Mouse (Mus musculus): ENCODE measurements at regions not wholly inside any gene's neighbourhood (a gene's known extent, or its start where the extent isn't known, plus 50 kb on each side); places are given as distances from the start of the nearest gene placed in this dataset.

- DNase-seq, result no peak
Measured at GRCm38 (mm10) chr9:41556888-41557287, 395.4 kb upstream of the Ubash3b start.

GRCm38 (mm10) chr9:41545776-41546175, 384.3 kb upstream of the Ubash3b start:
- DNase-seq, result no peak

DNA sequence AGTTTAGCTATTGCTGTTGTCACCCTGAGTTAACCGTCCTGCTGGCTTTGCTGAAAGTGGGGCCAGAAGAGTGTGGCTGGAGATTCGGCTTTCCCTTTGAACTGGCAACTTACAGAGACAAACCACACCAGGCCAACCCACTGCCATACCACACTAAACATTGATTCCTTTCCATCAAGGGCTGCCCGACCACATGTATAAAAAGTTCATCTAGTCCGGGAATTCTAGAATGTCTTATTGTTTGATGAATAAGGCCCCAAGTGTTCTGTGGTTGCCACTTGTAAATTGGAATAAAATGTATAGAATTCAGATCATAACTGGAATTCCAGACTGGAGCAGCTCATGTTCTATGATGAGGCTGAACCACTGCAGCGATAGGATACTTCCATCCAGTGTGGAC, 381.0 kb upstream of the Ubash3b start:
- no peak for DNase-seq

GRCm38 (mm10) chr9:41541327-41541726, 379.8 kb upstream of the Ubash3b start:
- no peak for DNase-seq

DNA sequence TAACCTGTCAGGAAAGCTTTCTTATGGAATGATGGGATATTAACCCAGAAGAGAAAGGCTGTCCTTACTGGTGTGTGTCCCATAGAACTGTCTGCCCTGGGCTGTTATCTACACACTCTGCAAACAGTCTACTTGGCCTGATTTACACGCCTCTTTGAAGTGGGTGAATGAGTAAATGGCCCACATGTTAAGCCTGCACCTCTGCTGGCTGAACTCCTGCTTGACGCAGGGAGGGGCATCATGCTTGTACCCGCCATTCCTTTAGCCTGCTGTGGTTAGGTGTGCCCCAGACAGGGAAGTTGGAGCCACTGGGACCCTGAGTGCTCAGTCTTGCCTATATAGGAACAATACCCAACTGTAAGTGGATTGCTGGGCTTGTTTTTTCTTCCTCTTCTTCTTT, 371.3 kb upstream of the Ubash3b start:
- DNase-seq, result no peak

GRCm38 (mm10) chr9:41532290-41532689, 370.8 kb upstream of the Ubash3b start:
- DNase-seq, result peak in 1 of 2 experiments; percentile 15

GRCm38 (mm10) chr9:41531596-41531995, 370.1 kb upstream of the Ubash3b start:
- peak in 1 of 2 experiments; percentile 8 for DNase-seq

GRCm38 (mm10) chr9:41526126-41526525, 364.6 kb upstream of the Ubash3b start:
- DNase-seq, result no peak

DNA sequence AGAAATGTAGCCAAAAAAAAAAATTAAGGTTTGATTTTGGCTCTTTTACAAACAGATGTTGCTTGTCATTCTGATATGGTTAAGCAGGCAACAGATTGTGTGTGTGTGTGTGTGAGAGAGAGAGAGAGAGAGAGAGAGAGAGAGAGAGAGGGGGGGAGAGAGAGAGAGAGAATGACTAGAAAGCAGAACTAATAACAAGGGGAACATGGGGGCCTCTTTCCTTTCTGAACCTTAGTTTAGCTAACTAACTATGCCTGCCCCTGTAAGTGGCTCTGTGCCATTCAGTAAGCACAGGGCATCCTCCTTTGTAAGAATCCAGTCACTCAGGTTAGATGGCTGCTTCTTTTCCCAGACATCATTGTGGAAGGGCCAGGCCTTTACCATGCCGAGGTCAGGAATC, 364.0 kb upstream of the Ubash3b start:
- no peak for DNase-seq

DNA sequence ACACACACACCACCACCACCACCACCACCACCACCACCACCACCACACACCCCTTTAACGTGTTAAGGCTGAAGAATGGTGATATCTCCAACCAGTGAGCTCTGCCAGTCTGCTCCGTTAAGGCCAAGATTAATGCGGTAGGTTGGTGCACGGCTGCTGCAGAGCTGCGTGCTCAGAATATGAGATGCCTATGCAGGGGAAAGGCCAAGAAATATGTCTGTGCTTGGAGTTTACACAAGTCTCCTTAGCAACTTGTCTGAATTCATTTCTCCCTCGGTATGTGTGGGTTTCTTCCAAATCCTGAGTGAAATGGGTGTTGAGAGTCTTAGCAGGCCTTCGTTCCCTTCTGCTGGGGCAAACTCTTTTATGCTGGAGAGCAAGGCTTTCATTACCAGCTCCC, 363.1 kb upstream of the Ubash3b start:
- DNase-seq, result no peak

DNA sequence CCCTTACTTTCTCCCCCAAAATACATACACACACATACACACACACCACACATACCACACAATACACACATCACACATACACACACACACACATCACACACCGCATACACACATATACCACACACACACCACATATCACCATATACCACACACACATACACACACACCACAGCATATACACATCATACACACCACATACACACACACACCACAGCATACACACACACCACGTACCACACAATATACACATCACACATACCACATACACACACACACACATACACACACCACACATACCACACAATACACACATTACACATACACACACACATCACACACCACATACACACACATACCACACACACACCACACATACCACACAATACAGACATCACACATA, 362.5 kb upstream of the Ubash3b start:
- no peak for DNase-seq

DNA sequence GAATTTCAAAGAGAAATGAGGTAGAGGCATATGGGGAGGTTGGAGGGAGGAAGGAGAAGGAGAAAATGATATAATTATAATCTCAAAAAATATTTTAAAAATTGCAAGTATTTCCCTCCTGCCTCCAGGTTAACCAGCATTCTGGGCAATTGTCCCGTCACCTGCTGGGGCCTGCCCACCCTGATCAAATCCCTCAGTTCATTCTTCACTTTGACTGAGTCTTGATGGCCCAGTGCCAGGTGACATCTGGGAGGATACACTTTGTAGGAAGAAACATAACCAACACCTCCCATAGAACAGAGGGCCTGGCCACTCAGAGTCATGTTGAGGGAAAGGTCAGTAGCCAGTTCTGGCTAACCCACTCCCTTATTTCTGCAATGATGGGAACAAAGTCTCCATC, 360.8 kb upstream of the Ubash3b start:
- peak in 1 of 2 experiments; percentile 9 for DNase-seq

- no peak for DNase-seq
Measured at GRCm38 (mm10) chr9:41517787-41518186, 356.3 kb upstream of the Ubash3b start.

GRCm38 (mm10) chr9:41517053-41517696, 355.7 kb upstream of the Ubash3b start:
- no peak for DNase-seq

- no peak for DNase-seq
Measured at GRCm38 (mm10) chr9:41515192-41515591, 353.7 kb upstream of the Ubash3b start.

GRCm38 (mm10) chr9:41513701-41514100, 352.2 kb upstream of the Ubash3b start:
- DNase-seq, result no peak

GRCm38 (mm10) chr9:41509597-41509996, 348.1 kb upstream of the Ubash3b start:
- DNase-seq, result no peak

- no peak for DNase-seq
Measured at GRCm38 (mm10) chr9:41508746-41509145, 347.2 kb upstream of the Ubash3b start.

GRCm38 (mm10) chr9:41498326-41498725, 336.8 kb upstream of the Ubash3b start:
- DNase-seq, result no peak

DNA sequence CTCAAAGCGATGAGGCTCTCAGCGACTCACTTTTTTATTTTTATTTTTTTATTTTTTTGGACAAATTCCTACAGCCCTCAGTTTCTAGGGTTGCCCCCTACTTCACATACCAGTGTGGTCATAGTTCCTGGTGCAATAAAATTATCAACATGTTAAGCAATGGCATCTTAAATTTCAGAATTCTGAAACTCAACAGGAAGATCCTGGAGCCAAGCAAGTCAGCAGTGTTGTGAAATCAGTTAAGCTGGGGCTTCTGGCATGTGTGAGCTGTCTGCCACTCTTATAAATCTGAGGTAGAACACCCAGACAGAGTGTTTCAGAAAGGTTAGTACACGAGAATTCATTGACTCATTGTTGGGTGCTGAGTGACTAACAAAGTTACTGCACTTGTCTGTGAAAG, 328.6 kb upstream of the Ubash3b start:
- no peak for DNase-seq

- no peak for DNase-seq
Measured at GRCm38 (mm10) chr9:41488046-41488445, 326.5 kb upstream of the Ubash3b start.

- no peak for DNase-seq
Measured at GRCm38 (mm10) chr9:41483218-41483617, 321.7 kb upstream of the Ubash3b start.

GRCm38 (mm10) chr9:41481611-41482266, 320.2 kb upstream of the Ubash3b start:
- no peak for DNase-seq

- DNase-seq, result peak; percentile 35 to 57
Measured at GRCm38 (mm10) chr9:41479854-41480749, 318.6 kb upstream of the Ubash3b start.
